Mouse (Mus musculus) cerebellum, adult 2 months (tissue): ENCODE results near the gene Slc16a8. TPM values are rescaled to one million over a fixed set of nuclear protein-coding genes. Genes with fewer than 3 reads are reported as not detected.
A peak's percentile ranks its signal among the peaks of the same experiment; 100 is the strongest.

Source experiments
- DNase-seq, 2 experiments: peaks; one replicate each; pipeline ENCODE4 v3.0.0; 2021
- H3K27ac ChIP-seq: fragments of 200-500 bp; 2 replicates; pipeline ENCODE4 v1.5.1; 2012; ENCODE audit warnings: low read length, control low read depth, inconsistent platforms; ENCODE audit not compliant: insufficient read depth
- H3K27me3 ChIP-seq: fragments of 200-500 bp; 2 replicates; pipeline ENCODE4 v1.6.1; 2012; ENCODE audit warnings: inconsistent platforms, mild to moderate bottlenecking, low read length, moderate library complexity; ENCODE audit not compliant: control insufficient read depth, insufficient read depth
- H3K4me1 ChIP-seq: fragments of 200-500 bp; 2 replicates; pipeline ENCODE4 v1.6.1; 2011; ENCODE audit warnings: low read length; ENCODE audit not compliant: control insufficient read depth, insufficient read depth
- H3K4me3 ChIP-seq: fragments of 200-500 bp; replicated peaks from 2 replicates; pipeline ENCODE3; 2011; ENCODE audit warnings: mild to moderate bottlenecking, low read depth, low read length, control low read depth; ENCODE audit not compliant: insufficient read depth
- CTCF ChIP-seq: fragments of 200-500 bp; IDR thresholded peaks from 2 replicates; pipeline ENCODE4 v1.5.1; 2011; ENCODE audit warnings: low read depth, mild to moderate bottlenecking, control low read depth, low read length, moderate library complexity, borderline replicate concordance; ENCODE audit not compliant: insufficient read depth
- POLR2A ChIP-seq: fragments of 200-500 bp; IDR thresholded peaks from 2 replicates; pipeline ENCODE4 v1.6.1; 2011; ENCODE audit warnings: low read length, control low read depth, borderline replicate concordance; ENCODE audit not compliant: insufficient read depth
- WGBS: fragments of 180-500 bp; shearing (Covaris S2); methylation state at CpG from one replicate; pipeline ENCODE4 v1.1.7; 2018; 5-methylcytosine and 5-hydroxymethylcytosine counted together
- polyA plus RNA-seq: library from polyadenylated mRNA; depleted of rRNA; stranded (reverse); fragments of >200 nt; gene quantifications from 2 replicates; pipeline ENCODE4 v1.2.3, GENCODE M21; 2012

The Slc16a8 gene
- polyA plus RNA-seq, 1 experiment: 0.47 TPM

- DNase-seq: no peak
- H3K4me1 ChIP-seq: peaks cover 3% of the 10 kb centered on the region
- WGBS: 15% methylated on average over 5 of the region's 5 CpGs
- H3K27ac ChIP-seq: no peak overlapping the region
- H3K27me3 ChIP-seq: no peaks in the 10 kb centered on the region
- no peak overlapping the region for H3K4me3 ChIP-seq
- TF ChIP-seq CTCF (no peak), POLR2A (no peak)
These were observed 30.9 kb downstream of the Slc16a8 start for GRCm38 (mm10) chr15:79223641-79224040.

- Histone ChIP-seq H3K27me3 (no peaks in the 10 kb centered on the region), H3K27ac (no peak overlapping the region), H3K4me1 (peaks cover 2% of the 10 kb centered on the region), H3K4me3 (no peak overlapping the region)
- WGBS: 0% methylated on average over 1 of the region's 1 CpGs
- DNase-seq: no peak
- no peak for TF ChIP-seq CTCF
- TF ChIP-seq POLR2A: no peak
These were observed 35.0 kb downstream of the Slc16a8 start for GRCm38 (mm10) chr15:79219572-79219971.

GRCm38 (mm10) chr15:79216191-79216590, 38.4 kb downstream of the Slc16a8 start:
- Histone ChIP-seq H3K27me3 (no peaks in the 10 kb centered on the region), H3K4me1 (no peaks in the 10 kb centered on the region), H3K27ac (no peak overlapping the region), H3K4me3 (no peak overlapping the region)
- no peak for TF ChIP-seq POLR2A
- no peak for TF ChIP-seq CTCF
- 75% methylated on average over 3 of the region's 3 CpGs for WGBS
- no peak for DNase-seq

- Histone ChIP-seq H3K4me3 (no peak overlapping the region), H3K27me3 (no peaks in the 10 kb centered on the region), H3K27ac (peak overlapping the region; percentile 62; the same call in 1 of the 2 replicates), H3K4me1 (no peaks in the 10 kb centered on the region)
- DNase-seq: no peak
- WGBS: 49% methylated on average over 6 of the region's 6 CpGs
- TF ChIP-seq CTCF (no peak), POLR2A (no peak)
These were observed 41.0 kb downstream of the Slc16a8 start for GRCm38 (mm10) chr15:79213591-79213990.

- 83% methylated on average over 26 of the region's 26 CpGs for WGBS
- H3K4me3 ChIP-seq: no peak overlapping the region
- TF ChIP-seq POLR2A: no peak
- TF ChIP-seq CTCF: no peak
- no peaks in the 10 kb centered on the region for H3K27me3 ChIP-seq
- peak overlapping the region; percentile 62; the same call in 1 of the 2 replicates for H3K27ac ChIP-seq
- peak in 1 of 2 experiments; percentile 23 for DNase-seq
- no peaks in the 10 kb centered on the region for H3K4me1 ChIP-seq
These were observed 41.7 kb downstream of the Slc16a8 start for GRCm38 (mm10) chr15:79212750-79213446.

GRCm38 (mm10) chr15:79210357-79210756, 44.2 kb downstream of the Slc16a8 start:
- Histone ChIP-seq H3K4me3 (no peak overlapping the region), H3K27me3 (no peaks in the 10 kb centered on the region), H3K27ac (no peak overlapping the region), H3K4me1 (no peaks in the 10 kb centered on the region)
- no peak for DNase-seq
- TF ChIP-seq POLR2A: no peak
- no peak for TF ChIP-seq CTCF
- WGBS: 28% methylated on average over 2 of the region's 2 CpGs

- TF ChIP-seq POLR2A (no peak), CTCF (no peak)
- 67% methylated on average over 27 of the region's 27 CpGs for WGBS
- H3K4me3 ChIP-seq: no peak overlapping the region
- H3K27ac ChIP-seq: 0 out of 2 replicates have a peak overlapping the region, but pooled peaks have one; percentile 57
- peak in 1 of 2 experiments; percentile 25 for DNase-seq
- no peaks in the 10 kb centered on the region for H3K27me3 ChIP-seq
- H3K4me1 ChIP-seq: no peaks in the 10 kb centered on the region
These were observed 45.7 kb downstream of the Slc16a8 start for GRCm38 (mm10) chr15:79208758-79209439.

GRCm38 (mm10) chr15:79208211-79208610, 46.4 kb downstream of the Slc16a8 start:
- no peaks in the 10 kb centered on the region for H3K27me3 ChIP-seq
- no peaks in the 10 kb centered on the region for H3K4me1 ChIP-seq
- no peak overlapping the region for H3K4me3 ChIP-seq
- no peak for DNase-seq
- TF ChIP-seq POLR2A (no peak), CTCF (no peak)
- no peak overlapping the region for H3K27ac ChIP-seq
- WGBS: 68% methylated on average over 6 of the region's 6 CpGs

GRCm38 (mm10) chr15:79202575-79202974, 52.0 kb downstream of the Slc16a8 start:
- Histone ChIP-seq H3K4me1 (no peaks in the 10 kb centered on the region), H3K27ac (no peak overlapping the region), H3K27me3 (no peaks in the 10 kb centered on the region), H3K4me3 (no peak overlapping the region)
- DNase-seq: no peak
- 42% methylated on average over 10 of the region's 10 CpGs for WGBS
- no peak for TF ChIP-seq POLR2A
- no peak for TF ChIP-seq CTCF
